Comparison of ENCODE assay signal across 17 mouse cellular contexts in genomic region chr2:105544099-105544498, GRCm38 (mm10).
"Had no signal": no experiment of that assay in that cellular context is flagged by ENCODE, and none has a peak within 500 bp of the region (broad histone marks: within the 10 kb centered on the region; RNA-seq: fewer than 3 reads in every experiment).

No protein-coding gene starts in this region.

- H3K27me3 ChIP-seq: limb, embryonic 12.5 days; liver, embryonic 13.5 days; lung, embryonic 15.5 days; megakaryocyte, embryonic 14.5 days; midbrain, embryonic 12.5 days; neural tube, embryonic 12.5 days; stomach, embryonic 15.5 days had no signal

- H3K4me2 ChIP-seq: limb, embryonic 12.5 days; liver, embryonic 13.5 days; lung, embryonic 15.5 days; midbrain, embryonic 12.5 days; neural tube, embryonic 12.5 days; stomach, embryonic 15.5 days had no signal

- H3K36me3 ChIP-seq: limb, embryonic 12.5 days; liver, embryonic 13.5 days; lung, embryonic 15.5 days; midbrain, embryonic 12.5 days; neural tube, embryonic 12.5 days; stomach, embryonic 15.5 days had no signal

- H3K4me1 ChIP-seq: limb, embryonic 12.5 days; liver, embryonic 13.5 days; lung, embryonic 15.5 days; megakaryocyte, embryonic 14.5 days; midbrain, embryonic 12.5 days; neural tube, embryonic 12.5 days; stomach, embryonic 15.5 days had no signal

- ATAC-seq: liver, postnatal 0 days had no signal

- DNase-seq: kidney, postnatal 10 days; kidney, postnatal 4 days; liver; liver, embryonic 13.5 days; liver, postnatal 0 days; lung, postnatal 14 days; right cerebral cortex, postnatal 14 days; thymus, adult 2 months; thymus, postnatal 25 days had no signal

- H3K4me3 ChIP-seq: layer of hippocampus, adult 2 months; limb, embryonic 12.5 days; liver, embryonic 13.5 days; lung, embryonic 15.5 days; megakaryocyte, embryonic 14.5 days; midbrain, embryonic 12.5 days; neural tube, embryonic 12.5 days; stomach, embryonic 15.5 days had no signal

- H3K9me3 ChIP-seq: limb, embryonic 12.5 days; liver, embryonic 13.5 days; lung, embryonic 15.5 days; midbrain, embryonic 12.5 days; neural tube, embryonic 12.5 days; stomach, embryonic 15.5 days had no signal

- H3K9ac ChIP-seq: limb, embryonic 12.5 days; liver, embryonic 13.5 days; liver, postnatal 0 days; lung, embryonic 15.5 days; midbrain, embryonic 12.5 days; neural tube, embryonic 12.5 days; stomach, embryonic 15.5 days had no signal

- H3K27ac ChIP-seq: layer of hippocampus, adult 2 months; limb, embryonic 12.5 days; liver, embryonic 13.5 days; lung, embryonic 15.5 days; macrophage; midbrain, embryonic 12.5 days; neural tube, embryonic 12.5 days; stomach, embryonic 15.5 days had no signal
